Mouse (Mus musculus) C2C12 (cell line): ENCODE results near the gene Cpm.

Experiments used
- CEBPB ChIP-seq: IDR thresholded peaks from one replicate; pipeline ENCODE4 v1.6.1; 2011; ENCODE audit warnings: low read depth, mild to moderate bottlenecking, control low read depth, moderate library complexity
- CTCF ChIP-seq: IDR thresholded peaks from one replicate; pipeline ENCODE4 v1.5.1; 2011; ENCODE audit not compliant: control insufficient read depth, insufficient read depth, insufficient read length
- FOSL1 ChIP-seq: IDR thresholded peaks from one replicate; pipeline ENCODE4 v1.8.0; 2011; ENCODE audit warnings: mild to moderate bottlenecking, low read length; ENCODE audit not compliant: poor library complexity, insufficient read depth, severe bottlenecking
- MAX ChIP-seq: IDR thresholded peaks from one replicate; pipeline ENCODE4 v1.6.1; 2011; ENCODE audit warnings: mild to moderate bottlenecking, control low read depth
- MYOD1 ChIP-seq: IDR thresholded peaks from one replicate; pipeline ENCODE4 v1.6.1; 2011; ENCODE audit warnings: low read depth; ENCODE audit not compliant: control insufficient read depth, insufficient read length
- MYOG ChIP-seq: IDR thresholded peaks from one replicate; pipeline ENCODE4 v1.6.1; 2011; ENCODE audit not compliant: control insufficient read depth, insufficient read length; ENCODE audit errors: extremely low read depth
- USF1 ChIP-seq: IDR thresholded peaks from one replicate; pipeline ENCODE4 v1.6.1; 2011; ENCODE audit warnings: low read depth, mild to moderate bottlenecking, control low read depth, moderate library complexity

DNA sequence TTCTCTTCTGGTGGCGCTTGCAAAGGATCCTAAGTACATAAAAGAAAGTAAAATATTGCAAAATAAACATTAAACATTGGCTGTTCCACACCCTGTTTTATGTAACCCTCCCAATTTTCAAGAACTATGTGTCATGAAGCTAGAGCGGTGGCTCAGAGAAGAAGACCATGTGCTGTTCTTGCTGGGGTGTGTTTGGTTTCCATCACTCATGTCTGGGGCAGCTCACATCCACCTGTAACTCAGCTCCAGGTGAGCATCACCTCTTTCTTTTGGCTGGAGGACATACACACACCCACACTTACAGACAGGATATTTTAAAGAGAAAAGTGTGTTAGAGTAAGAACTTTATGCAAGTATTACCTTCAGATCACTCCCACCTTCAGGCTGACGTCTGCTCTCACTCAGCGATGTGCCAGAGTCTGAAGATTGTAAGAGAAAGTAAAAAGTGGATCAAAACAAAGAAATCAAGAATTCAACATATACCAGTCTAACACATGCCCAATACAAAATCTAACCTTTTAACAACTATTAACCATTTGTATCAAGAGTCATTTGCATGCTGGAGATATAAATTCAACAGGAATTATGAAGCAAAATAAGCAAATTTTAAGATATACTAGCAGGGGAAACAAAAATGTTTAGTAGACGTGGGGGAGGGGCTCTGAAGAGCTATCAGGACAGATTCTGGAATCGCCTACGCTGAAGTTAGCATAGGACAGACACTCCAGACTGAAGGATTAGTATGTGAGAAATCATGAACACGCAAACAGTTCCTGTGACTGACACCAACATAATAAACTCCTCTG lies 66.9 kb downstream of the Cpm start:
- no peak for TF ChIP-seq CTCF
- TF ChIP-seq USF1, result no peak
- TF ChIP-seq MAX, result no peak
- no peak for TF ChIP-seq MYOD1
- TF ChIP-seq CEBPB, result no peak
- TF ChIP-seq MYOG, result no peak
- TF ChIP-seq FOSL1, result no peak
